In the genomic region with DNA sequence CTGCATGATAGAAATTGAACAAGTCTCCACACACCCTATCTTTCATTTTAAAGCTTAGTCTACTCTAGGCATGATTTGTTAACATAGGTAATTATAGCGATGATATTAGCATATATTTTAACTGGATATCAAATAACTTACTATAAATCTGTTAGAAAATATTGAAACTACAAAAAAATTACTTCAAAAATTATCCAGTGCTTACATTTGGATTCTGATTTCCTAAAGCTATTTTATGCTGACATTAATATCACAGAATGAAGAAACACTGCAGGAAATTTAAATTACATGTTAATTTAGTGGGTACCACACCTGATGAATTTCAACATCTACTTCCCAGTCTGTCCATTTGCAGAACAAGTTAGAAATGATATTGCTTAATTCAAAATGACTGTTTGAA, we compare ENCODE assay signal across 46 mouse cellular contexts. TPM values are rescaled to one million over a fixed set of nuclear protein-coding genes. Genes with fewer than 3 reads are reported as not detected.
"Had no signal": no experiment of that assay in that cellular context is flagged by ENCODE, and none has a peak within 500 bp of the region (broad histone marks: within the 10 kb centered on the region; RNA-seq: fewer than 3 reads in every experiment).

A gene (plus strand): TSS at position 301 of the 400 bp plus-strand sequence.

- H3K9ac ChIP-seq: limb, embryonic 12.5 days; limb, embryonic 13.5 days; limb, embryonic 15.5 days; liver, embryonic 12.5 days; liver, embryonic 13.5 days; liver, embryonic 14.5 days; liver, embryonic 15.5 days; liver, postnatal 0 days; lung, embryonic 14.5 days; lung, embryonic 15.5 days; midbrain, embryonic 12.5 days; midbrain, embryonic 13.5 days; midbrain, embryonic 15.5 days had no signal

- H3K4me1 ChIP-seq: limb, embryonic 10.5 days; limb, embryonic 12.5 days; limb, embryonic 13.5 days; limb, embryonic 15.5 days; liver, embryonic 12.5 days; liver, embryonic 13.5 days; liver, embryonic 15.5 days; lung, embryonic 15.5 days; megakaryocyte, embryonic 14.5 days; midbrain, embryonic 10.5 days; midbrain, embryonic 12.5 days; midbrain, embryonic 13.5 days; midbrain, embryonic 15.5 days had no signal

- ATAC-seq: liver, embryonic 12.5 days; liver, postnatal 0 days; lung, postnatal 0 days; midbrain, embryonic 13.5 days; midbrain, embryonic 15.5 days; midbrain, embryonic 16.5 days had no signal

- H3K27me3 ChIP-seq: limb, embryonic 12.5 days; limb, embryonic 13.5 days; limb, embryonic 15.5 days; liver, embryonic 12.5 days; liver, embryonic 13.5 days; liver, embryonic 15.5 days; lung, embryonic 15.5 days; megakaryocyte, embryonic 14.5 days; midbrain, embryonic 12.5 days; midbrain, embryonic 13.5 days; midbrain, embryonic 15.5 days had no signal

- H3K4me2 ChIP-seq: limb, embryonic 12.5 days; limb, embryonic 13.5 days; limb, embryonic 15.5 days; liver, embryonic 11.5 days; liver, embryonic 12.5 days; liver, embryonic 13.5 days; liver, embryonic 15.5 days; lung, embryonic 14.5 days; lung, embryonic 15.5 days; midbrain, embryonic 11.5 days; midbrain, embryonic 12.5 days; midbrain, embryonic 13.5 days; midbrain, embryonic 15.5 days had no signal

- H3K9me3 ChIP-seq: limb, embryonic 10.5 days; limb, embryonic 12.5 days; limb, embryonic 13.5 days; limb, embryonic 15.5 days; liver, embryonic 12.5 days; liver, embryonic 13.5 days; liver, embryonic 15.5 days; lung, embryonic 15.5 days; megakaryocyte, embryonic 14.5 days; midbrain, embryonic 10.5 days; midbrain, embryonic 12.5 days; midbrain, embryonic 13.5 days; midbrain, embryonic 15.5 days had no signal

- H3K27ac ChIP-seq: limb, embryonic 10.5 days; limb, embryonic 12.5 days; limb, embryonic 13.5 days; limb, embryonic 15.5 days; liver, embryonic 12.5 days; liver, embryonic 13.5 days; liver, embryonic 14.5 days; liver, embryonic 15.5 days; lung, embryonic 15.5 days; macrophage; midbrain, embryonic 10.5 days; midbrain, embryonic 12.5 days; midbrain, embryonic 13.5 days; midbrain, embryonic 15.5 days had no signal

- DNase-seq: left cerebral cortex, postnatal 4 days; liver; liver, embryonic 13.5 days; liver, postnatal 0 days; lung, adult 18-20 months; lung, adult 2 months; lung, embryonic 14.5 days; lung, postnatal 10 days; lung, postnatal 14 days; lung, postnatal 36 days; lung, postnatal 4 days; midbrain, embryonic 14.5 days had no signal

- H3K4me3 ChIP-seq: limb, embryonic 10.5 days; limb, embryonic 12.5 days; limb, embryonic 13.5 days; limb, embryonic 15.5 days; liver, embryonic 12.5 days; liver, embryonic 13.5 days; liver, embryonic 15.5 days; lung, embryonic 15.5 days; megakaryocyte, embryonic 14.5 days; midbrain, embryonic 10.5 days; midbrain, embryonic 12.5 days; midbrain, embryonic 13.5 days; midbrain, embryonic 15.5 days; myocyte had no signal

- H3K36me3 ChIP-seq: limb, embryonic 10.5 days; limb, embryonic 12.5 days; limb, embryonic 13.5 days; limb, embryonic 15.5 days; liver, embryonic 12.5 days; liver, embryonic 13.5 days; liver, embryonic 15.5 days; lung, embryonic 15.5 days; midbrain, embryonic 10.5 days; midbrain, embryonic 12.5 days; midbrain, embryonic 13.5 days; midbrain, embryonic 15.5 days had no signal

RNA-seq across cellular contexts. Expression of the gene that starts here (rescaled TPM):
- total RNA-seq: left cerebral cortex, adult 8-10 months; left cerebral cortex, postnatal 10 days; left cerebral cortex, postnatal 14 days; left cerebral cortex, postnatal 25 days; left cerebral cortex, postnatal 36 days; left cerebral cortex, postnatal 4 days; liver, adult 2 months; megakaryocyte progenitor cell, adult 5-6 weeks; megakaryocyte, adult 5-6 weeks; megakaryocyte-erythroid progenitor cell, adult 5-6 weeks; midbrain, postnatal 0 days; monocyte, adult 5-6 weeks had no signal
- polyA plus RNA-seq: limb, embryonic 10.5 days; limb, embryonic 11.5 days; limb, embryonic 12.5 days; limb, embryonic 13.5 days; liver, adult 2 months; liver, embryonic 11.5 days; liver, embryonic 12.5 days; liver, embryonic 13.5 days; liver, embryonic 14.5 days; liver, embryonic 15.5 days; liver, embryonic 16.5 days; liver, postnatal 0 days; lung, embryonic 14.5 days; lung, embryonic 15.5 days; lung, embryonic 16.5 days; lung, postnatal 0 days; macrophage; midbrain, embryonic 10.5 days; midbrain, embryonic 11.5 days; midbrain, embryonic 12.5 days; midbrain, embryonic 13.5 days; midbrain, embryonic 14.5 days; midbrain, embryonic 15.5 days; midbrain, embryonic 16.5 days; midbrain, postnatal 0 days; myocyte; neural tube, embryonic 11.5 days had no signal
